Mouse (Mus musculus): Measurements from ENCODE around the gene Ctnna3. TPM values are rescaled to one million over a fixed set of nuclear protein-coding genes. Genes with fewer than 3 reads are reported as not detected.
A peak's percentile ranks its signal among the peaks of the same experiment; 100 is the strongest.

Ctnna3 gene
- total and polyA plus RNA-seq, 2 experiments from 2014 or later, result 1.0 to 2.1 TPM

- no peak overlapping the region for H3K4me2 ChIP-seq (ENCODE audit: low read depth, low read length)
- DNase-seq (ENCODE audit: low spot score) (no peak), ATAC-seq (no peak)
- no peaks in the 10 kb centered on the region for H3K9me3 ChIP-seq (ENCODE audit: low read length)
- no peak overlapping the region for H3K27ac ChIP-seq
- H3K4me3 ChIP-seq (ENCODE audit: low read length), result no peak overlapping the region
- H3K27me3 ChIP-seq (ENCODE audit: insufficient read depth, low read length), result no peaks in the 10 kb centered on the region
- no peaks in the 10 kb centered on the region for H3K4me1 ChIP-seq (ENCODE audit: insufficient read depth, low read length)
- no peak overlapping the region for H3K9ac ChIP-seq (replicated peaks; ENCODE audit: low read length)
- H3K36me3 ChIP-seq (ENCODE audit: insufficient read depth, low read length), result no peaks in the 10 kb centered on the region
- peak; percentile 51 for TF ChIP-seq CTCF (IDR thresholded peaks at IDR 0.05; ENCODE audit: low read depth)
These were observed 5.5 kb upstream of the Ctnna3 start for GRCm38 (mm10) chr10:63424475-63424814.

- no peak overlapping the region for H3K4me3 ChIP-seq (ENCODE audit: low read length)
- H3K4me2 ChIP-seq (ENCODE audit: low read depth, low read length), result no peak overlapping the region
- WGBS, result 83% methylated on average over 8 of the region's 8 CpGs
- no peaks in the 10 kb centered on the region for H3K27me3 ChIP-seq (ENCODE audit: insufficient read depth, low read length)
- TF ChIP-seq CTCF (IDR thresholded peaks at IDR 0.05; ENCODE audit: low read depth), result no peak
- no peaks in the 10 kb centered on the region for H3K36me3 ChIP-seq (ENCODE audit: insufficient read depth, low read length)
- no peak for DNase-seq (ENCODE audit: low spot score)
- H3K9me3 ChIP-seq (ENCODE audit: low read length), result no peaks in the 10 kb centered on the region
- no peak overlapping the region for H3K9ac ChIP-seq (replicated peaks; ENCODE audit: low read length)
- no peak overlapping the region for H3K27ac ChIP-seq
- ATAC-seq, result no peak
- no peaks in the 10 kb centered on the region for H3K4me1 ChIP-seq (ENCODE audit: insufficient read depth, low read length)
These were observed 2.8 kb upstream of the Ctnna3 start for GRCm38 (mm10) chr10:63427146-63427545.

DNA sequence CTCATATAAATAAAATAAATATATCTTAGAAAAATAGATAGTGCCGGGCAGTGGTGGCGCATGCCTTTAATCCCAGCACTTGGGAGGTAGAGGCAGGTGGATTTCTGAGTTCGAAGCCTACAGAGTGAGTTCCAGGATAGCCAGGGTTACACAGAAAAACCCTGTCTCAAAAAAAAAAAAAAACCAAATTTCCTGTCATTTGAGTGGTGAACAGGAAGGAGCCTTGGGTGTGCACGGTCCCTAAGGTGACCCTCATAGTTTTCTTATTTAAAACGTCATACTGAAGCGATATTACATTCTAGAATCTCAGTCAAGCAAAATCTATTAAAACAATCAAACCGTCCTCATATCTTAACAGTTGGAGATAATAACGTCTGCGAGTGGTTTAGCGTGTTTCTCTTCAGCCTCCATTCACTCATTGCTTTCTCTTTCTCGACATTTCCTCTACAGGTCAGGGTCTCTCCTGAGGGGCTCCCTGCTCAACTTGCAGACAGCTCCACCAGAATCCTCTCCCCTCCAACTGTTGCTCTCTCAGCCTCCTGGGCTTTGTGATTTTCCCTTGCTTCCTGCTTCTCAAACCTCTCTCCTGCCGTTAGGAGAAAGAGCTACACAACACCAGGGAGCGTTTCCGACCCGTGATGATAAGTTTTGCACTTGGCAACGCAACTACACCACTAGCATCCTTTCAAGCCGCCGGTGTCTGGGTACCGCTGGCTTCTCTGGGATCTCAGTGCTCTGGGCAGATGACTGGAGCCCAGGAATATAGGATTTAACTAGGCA, 1.5 kb upstream of the Ctnna3 start:
- Histone ChIP-seq H3K4me2 (ENCODE audit: low read depth, low read length) (peak overlapping the region; percentile 71), H3K9ac (replicated peaks; ENCODE audit: low read length) (peak overlapping the region; percentile 39; the same call in 1 of the 2 replicates), H3K4me1 (ENCODE audit: insufficient read depth, low read length) (no peaks in the 10 kb centered on the region), H3K27ac (peak overlapping the region; percentile 16; the same call in 1 of the 2 replicates), H3K36me3 (ENCODE audit: insufficient read depth, low read length) (no peaks in the 10 kb centered on the region), H3K9me3 (ENCODE audit: low read length) (no peaks in the 10 kb centered on the region), H3K4me3 (ENCODE audit: low read length) (peak overlapping the region; percentile 63), H3K27me3 (ENCODE audit: insufficient read depth, low read length) (no peaks in the 10 kb centered on the region)
- TF ChIP-seq CTCF (IDR thresholded peaks at IDR 0.05; ENCODE audit: low read depth), result no peak
- 23% methylated on average over 19 of the region's 19 CpGs for WGBS
- ATAC-seq (no peak), DNase-seq (ENCODE audit: low spot score) (peak; percentile 48)

DNA sequence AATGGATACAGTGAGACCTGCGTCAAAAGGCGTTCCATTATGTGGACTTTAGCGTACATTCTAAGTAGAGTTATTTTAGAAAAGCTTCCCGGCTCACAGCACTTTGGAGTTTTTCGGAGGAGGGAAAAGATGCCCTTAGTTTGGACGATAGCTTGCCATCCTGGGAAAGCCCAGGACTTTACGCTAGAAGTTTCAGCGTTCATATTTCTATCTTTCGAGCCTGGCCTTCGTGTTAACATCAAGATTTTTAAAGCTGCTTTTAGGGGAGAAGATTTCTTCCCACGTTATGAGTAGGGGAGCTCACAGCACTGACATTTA, 916 bp upstream of the Ctnna3 start:
- H3K27me3 ChIP-seq (ENCODE audit: insufficient read depth, low read length), result no peaks in the 10 kb centered on the region
- no peaks in the 10 kb centered on the region for H3K36me3 ChIP-seq (ENCODE audit: insufficient read depth, low read length)
- no peaks in the 10 kb centered on the region for H3K9me3 ChIP-seq (ENCODE audit: low read length)
- ATAC-seq (no peak), DNase-seq (ENCODE audit: low spot score) (no peak)
- H3K27ac ChIP-seq, result peak overlapping the region; percentile 16; the same call in 1 of the 2 replicates
- H3K9ac ChIP-seq (replicated peaks; ENCODE audit: low read length), result peak overlapping the region; percentile 39; the same call in 1 of the 2 replicates
- H3K4me3 ChIP-seq (ENCODE audit: low read length), result peak overlapping the region; percentile 63
- no peak for TF ChIP-seq CTCF (IDR thresholded peaks at IDR 0.05; ENCODE audit: low read depth)
- peak overlapping the region; percentile 71 for H3K4me2 ChIP-seq (ENCODE audit: low read depth, low read length)
- no peaks in the 10 kb centered on the region for H3K4me1 ChIP-seq (ENCODE audit: insufficient read depth, low read length)
- WGBS, result 1% methylated on average over 11 of the region's 11 CpGs

DNA sequence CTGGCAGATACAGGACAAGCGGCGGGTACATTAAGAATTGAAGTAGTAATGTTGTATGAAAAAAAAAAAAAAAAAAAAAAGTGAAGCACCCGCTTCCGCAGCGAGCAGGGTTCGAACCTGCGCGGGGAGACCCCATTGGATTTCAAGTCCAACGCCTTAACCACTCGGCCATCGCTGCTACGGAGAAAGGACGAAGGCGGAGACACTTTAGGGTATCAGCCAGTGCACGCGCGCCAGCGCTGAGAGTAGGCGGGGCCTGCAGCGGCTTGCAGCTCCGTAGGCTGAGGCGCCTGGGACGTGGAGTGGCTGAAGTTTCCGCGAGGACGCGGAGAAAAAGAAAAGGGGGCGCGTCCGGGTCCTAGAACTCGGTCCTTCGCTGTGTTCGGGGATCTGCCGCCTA, 518 bp upstream of the Ctnna3 start:
- DNase-seq (ENCODE audit: low spot score) (peak; percentile 96), ATAC-seq (peak; percentile 95)
- H3K27me3 ChIP-seq (ENCODE audit: insufficient read depth, low read length), result no peaks in the 10 kb centered on the region
- H3K4me2 ChIP-seq (ENCODE audit: low read depth, low read length), result peak overlapping the region; percentile 71
- no peaks in the 10 kb centered on the region for H3K4me1 ChIP-seq (ENCODE audit: insufficient read depth, low read length)
- H3K27ac ChIP-seq, result peak overlapping the region; percentile 81
- no peaks in the 10 kb centered on the region for H3K36me3 ChIP-seq (ENCODE audit: insufficient read depth, low read length)
- 0% methylated on average over 34 of the region's 34 CpGs for WGBS
- peak overlapping the region; percentile 63 for H3K4me3 ChIP-seq (ENCODE audit: low read length)
- H3K9me3 ChIP-seq (ENCODE audit: low read length), result no peaks in the 10 kb centered on the region
- TF ChIP-seq CTCF (IDR thresholded peaks at IDR 0.05; ENCODE audit: low read depth), result no peak
- H3K9ac ChIP-seq (replicated peaks; ENCODE audit: low read length), result peak overlapping the region; percentile 54

- peak; percentile 15; the same call in 1 of the 2 replicates for TF ChIP-seq CTCF (IDR thresholded peaks at IDR 0.05; ENCODE audit: low read depth)
- WGBS, result 93% methylated on average over 7 of the region's 7 CpGs
- H3K4me1 ChIP-seq (ENCODE audit: insufficient read depth, low read length), result no peaks in the 10 kb centered on the region
- no peaks in the 10 kb centered on the region for H3K36me3 ChIP-seq (ENCODE audit: insufficient read depth, low read length)
- H3K9ac ChIP-seq (replicated peaks; ENCODE audit: low read length), result no peak overlapping the region
- DNase-seq (ENCODE audit: low spot score) (no peak), ATAC-seq (no peak)
- no peak overlapping the region for H3K4me2 ChIP-seq (ENCODE audit: low read depth, low read length)
- no peak overlapping the region for H3K27ac ChIP-seq
- H3K9me3 ChIP-seq (ENCODE audit: low read length), result no peaks in the 10 kb centered on the region
- no peak overlapping the region for H3K4me3 ChIP-seq (ENCODE audit: low read length)
- H3K27me3 ChIP-seq (ENCODE audit: insufficient read depth, low read length), result no peaks in the 10 kb centered on the region
These were observed 1.4 kb downstream of the Ctnna3 start for GRCm38 (mm10) chr10:63431221-63431736.

DNA sequence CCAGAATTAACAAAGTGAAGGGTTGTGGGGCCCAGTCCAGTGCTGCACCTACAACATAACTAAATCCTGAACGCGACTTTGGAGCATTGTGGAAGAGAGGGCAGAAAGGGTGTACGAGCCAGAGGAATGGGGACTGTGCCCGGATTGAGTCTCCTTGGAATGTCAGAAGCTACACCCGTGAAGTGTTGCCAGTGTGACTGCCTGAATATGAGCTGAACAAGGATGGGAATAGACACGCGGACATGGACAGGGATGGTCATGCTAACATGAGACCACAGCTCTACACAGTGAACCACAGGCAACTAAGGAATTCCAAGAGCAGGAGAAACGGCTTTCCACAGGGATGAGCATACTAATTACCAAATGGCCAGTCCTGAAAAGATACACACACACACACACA, 2.2 kb downstream of the Ctnna3 start:
- no peak overlapping the region for H3K4me3 ChIP-seq (ENCODE audit: low read length)
- DNase-seq (ENCODE audit: low spot score), result no peak
- no peak for TF ChIP-seq CTCF (IDR thresholded peaks at IDR 0.05; ENCODE audit: low read depth)
- no peaks in the 10 kb centered on the region for H3K27me3 ChIP-seq (ENCODE audit: insufficient read depth, low read length)
- WGBS, result 90% methylated on average over 8 of the region's 8 CpGs
- no peaks in the 10 kb centered on the region for H3K36me3 ChIP-seq (ENCODE audit: insufficient read depth, low read length)
- no peaks in the 10 kb centered on the region for H3K9me3 ChIP-seq (ENCODE audit: low read length)
- H3K4me2 ChIP-seq (ENCODE audit: low read depth, low read length), result no peak overlapping the region
- no peak for ATAC-seq
- no peak overlapping the region for H3K9ac ChIP-seq (replicated peaks; ENCODE audit: low read length)
- H3K4me1 ChIP-seq (ENCODE audit: insufficient read depth, low read length), result no peaks in the 10 kb centered on the region
- no peak overlapping the region for H3K27ac ChIP-seq

Data from hindbrain, postnatal 0 days (tissue).